Mouse (Mus musculus): ENCODE data around the gene Sypl. TPM values are rescaled to one million over a fixed set of nuclear protein-coding genes. Genes with fewer than 3 reads are reported as not detected.

The Sypl gene
- polyA plus RNA-seq, 1 experiment: 148 TPM

- no peak for TF ChIP-seq CTCF (conservative IDR thresholded peaks at IDR 0.05; ENCODE audit: insufficient read depth, insufficient read length, low read depth, low read length)
- no peak for TF ChIP-seq POLR2A (IDR thresholded peaks at IDR 0.05; ENCODE audit: low read depth, low read length)
- H3K27ac ChIP-seq (ENCODE audit: insufficient read depth, low read depth, low read length): no peak overlapping the region
- H3K36me3 ChIP-seq (ENCODE audit: control insufficient read depth, insufficient read depth, low read length): no peaks in the 10 kb centered on the region
- no peak overlapping the region for H3K4me3 ChIP-seq (ENCODE audit: insufficient read depth, low read depth, low read length)
- no peaks in the 10 kb centered on the region for H3K27me3 ChIP-seq (replicated peaks; ENCODE audit: control insufficient read depth, insufficient read depth, low read length)
- DNase-seq: no peak
- 66% methylated on average over 7 of the region's 7 CpGs for WGBS
- H3K4me1 ChIP-seq (ENCODE audit: control insufficient read depth, insufficient read depth, low read length): no peaks in the 10 kb centered on the region
Measured at GRCm38 (mm10) chr12:33014050-33014796, 60.5 kb downstream of the Sypl start.

GRCm38 (mm10) chr12:33015103-33015502 lies 61.4 kb downstream of the Sypl start:
- Histone ChIP-seq H3K4me1 (ENCODE audit: control insufficient read depth, insufficient read depth, low read length) (no peaks in the 10 kb centered on the region), H3K4me3 (ENCODE audit: insufficient read depth, low read depth, low read length) (no peak overlapping the region), H3K36me3 (ENCODE audit: control insufficient read depth, insufficient read depth, low read length) (no peaks in the 10 kb centered on the region), H3K27me3 (replicated peaks; ENCODE audit: control insufficient read depth, insufficient read depth, low read length) (no peaks in the 10 kb centered on the region), H3K27ac (ENCODE audit: insufficient read depth, low read depth, low read length) (no peak overlapping the region)
- TF ChIP-seq CTCF (conservative IDR thresholded peaks at IDR 0.05; ENCODE audit: insufficient read depth, insufficient read length, low read depth, low read length) (no peak), POLR2A (IDR thresholded peaks at IDR 0.05; ENCODE audit: low read depth, low read length) (no peak)
- WGBS: 44% methylated on average over 1 of the region's 1 CpGs
- peak; percentile 86 for DNase-seq

DNA sequence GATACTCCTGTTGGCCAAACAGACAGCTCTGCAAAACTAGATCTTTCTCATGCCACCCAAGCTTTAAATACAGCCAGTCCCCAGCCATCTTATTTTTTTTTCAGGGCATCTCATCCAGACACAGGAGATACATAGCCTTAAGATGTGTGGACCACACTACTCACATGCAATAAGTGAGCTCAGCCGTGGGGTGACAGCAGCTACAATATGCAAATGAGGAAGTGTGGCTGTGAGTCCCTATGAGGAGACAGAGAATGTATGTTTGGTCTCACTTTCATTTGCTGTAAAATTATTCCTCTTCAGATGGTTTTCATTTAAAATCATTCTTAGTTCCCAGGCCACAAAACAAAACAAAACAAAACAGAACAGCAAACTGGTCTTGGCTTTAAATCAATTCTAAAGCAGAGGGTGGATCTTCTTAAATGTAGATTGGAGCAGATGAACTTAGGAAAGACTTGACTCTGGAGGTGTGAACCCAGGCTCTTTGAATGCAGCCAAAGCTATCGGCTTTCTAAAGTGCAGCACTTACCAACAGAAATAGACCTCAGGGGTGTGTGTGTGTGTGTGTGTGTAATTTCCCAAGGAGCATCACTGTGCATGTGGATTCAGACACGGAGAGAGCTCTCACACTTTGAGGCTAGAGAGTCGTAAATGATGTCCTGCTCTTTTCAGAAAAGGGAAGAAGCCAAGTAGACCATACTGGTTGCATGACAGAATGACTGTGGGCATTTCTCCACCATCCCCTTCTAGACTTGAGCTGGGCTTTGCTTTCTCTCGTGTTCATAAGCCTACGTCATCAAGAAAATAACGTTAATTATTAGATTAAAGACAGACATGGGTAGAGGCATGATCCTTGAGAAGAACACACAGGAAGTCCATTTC lies 63.4 kb downstream of the Sypl start:
- DNase-seq: no peak
- Histone ChIP-seq H3K4me3 (ENCODE audit: insufficient read depth, low read depth, low read length) (no peak overlapping the region), H3K27ac (ENCODE audit: insufficient read depth, low read depth, low read length) (no peak overlapping the region), H3K27me3 (replicated peaks; ENCODE audit: control insufficient read depth, insufficient read depth, low read length) (no peaks in the 10 kb centered on the region), H3K4me1 (ENCODE audit: control insufficient read depth, insufficient read depth, low read length) (no peaks in the 10 kb centered on the region), H3K36me3 (ENCODE audit: control insufficient read depth, insufficient read depth, low read length) (no peaks in the 10 kb centered on the region)
- TF ChIP-seq CTCF (conservative IDR thresholded peaks at IDR 0.05; ENCODE audit: insufficient read depth, insufficient read length, low read depth, low read length) (no peak), POLR2A (IDR thresholded peaks at IDR 0.05; ENCODE audit: low read depth, low read length) (no peak)
- 63% methylated on average over 7 of the region's 7 CpGs for WGBS

DNA sequence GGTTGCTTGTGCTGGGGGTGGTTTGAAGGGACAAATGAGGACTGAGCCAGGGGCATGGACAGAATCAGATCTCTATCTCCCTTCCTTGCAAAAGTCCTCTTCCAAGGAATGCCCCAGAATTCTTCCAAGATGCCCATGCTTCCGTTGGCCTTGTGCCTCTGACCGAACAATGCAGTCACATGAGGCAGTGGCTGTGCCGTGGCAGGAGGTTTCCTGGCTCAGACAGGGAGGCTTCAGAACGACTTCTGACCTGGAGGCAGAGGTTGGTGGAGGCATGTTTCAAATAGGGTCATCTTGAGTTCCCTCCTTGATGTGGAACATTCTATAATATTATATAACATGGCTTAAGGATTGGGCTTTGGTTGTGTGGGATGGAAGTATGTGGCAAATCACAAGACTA lies 64.9 kb downstream of the Sypl start:
- Histone ChIP-seq H3K4me3 (ENCODE audit: insufficient read depth, low read depth, low read length) (no peak overlapping the region), H3K4me1 (ENCODE audit: control insufficient read depth, insufficient read depth, low read length) (no peaks in the 10 kb centered on the region), H3K36me3 (ENCODE audit: control insufficient read depth, insufficient read depth, low read length) (no peaks in the 10 kb centered on the region), H3K27ac (ENCODE audit: insufficient read depth, low read depth, low read length) (no peak overlapping the region), H3K27me3 (replicated peaks; ENCODE audit: control insufficient read depth, insufficient read depth, low read length) (no peaks in the 10 kb centered on the region)
- DNase-seq: peak; percentile 60
- 49% methylated on average over 4 of the region's 4 CpGs for WGBS
- TF ChIP-seq POLR2A (IDR thresholded peaks at IDR 0.05; ENCODE audit: low read depth, low read length) (no peak), CTCF (conservative IDR thresholded peaks at IDR 0.05; ENCODE audit: insufficient read depth, insufficient read length, low read depth, low read length) (no peak)

GRCm38 (mm10) chr12:33020011-33020410 lies 66.3 kb downstream of the Sypl start:
- TF ChIP-seq POLR2A (IDR thresholded peaks at IDR 0.05; ENCODE audit: low read depth, low read length) (no peak), CTCF (conservative IDR thresholded peaks at IDR 0.05; ENCODE audit: insufficient read depth, insufficient read length, low read depth, low read length) (no peak)
- DNase-seq: no peak
- Histone ChIP-seq H3K4me1 (ENCODE audit: control insufficient read depth, insufficient read depth, low read length) (no peaks in the 10 kb centered on the region), H3K27me3 (replicated peaks; ENCODE audit: control insufficient read depth, insufficient read depth, low read length) (no peaks in the 10 kb centered on the region), H3K36me3 (ENCODE audit: control insufficient read depth, insufficient read depth, low read length) (no peaks in the 10 kb centered on the region), H3K4me3 (ENCODE audit: insufficient read depth, low read depth, low read length) (no peak overlapping the region), H3K27ac (ENCODE audit: insufficient read depth, low read depth, low read length) (no peak overlapping the region)
- 87% methylated on average over 6 of the region's 6 CpGs for WGBS

DNA sequence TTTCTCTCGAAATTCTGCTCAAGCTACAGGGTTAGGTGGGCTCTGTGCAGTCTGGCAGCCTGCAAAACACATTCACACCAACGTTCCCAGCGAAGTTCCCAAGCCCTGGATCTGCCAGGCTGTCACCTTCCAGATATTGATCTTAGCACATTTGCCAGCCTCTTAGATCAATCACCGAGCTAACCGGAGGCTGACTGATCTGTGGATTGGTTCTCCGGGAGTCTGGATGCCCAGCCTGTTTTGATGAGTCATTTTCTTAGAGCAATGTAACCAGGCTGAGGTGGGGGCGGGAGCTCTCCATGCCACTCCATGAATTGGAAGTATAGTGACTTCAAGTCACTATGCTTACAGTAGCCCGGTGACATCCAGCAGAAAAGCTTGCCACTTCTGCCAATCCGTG lies 67.4 kb downstream of the Sypl start:
- Histone ChIP-seq H3K4me3 (ENCODE audit: insufficient read depth, low read depth, low read length) (no peak overlapping the region), H3K27ac (ENCODE audit: insufficient read depth, low read depth, low read length) (no peak overlapping the region), H3K36me3 (ENCODE audit: control insufficient read depth, insufficient read depth, low read length) (no peaks in the 10 kb centered on the region), H3K27me3 (replicated peaks; ENCODE audit: control insufficient read depth, insufficient read depth, low read length) (no peaks in the 10 kb centered on the region), H3K4me1 (ENCODE audit: control insufficient read depth, insufficient read depth, low read length) (no peaks in the 10 kb centered on the region)
- no peak for DNase-seq
- TF ChIP-seq POLR2A (IDR thresholded peaks at IDR 0.05; ENCODE audit: low read depth, low read length) (no peak), CTCF (conservative IDR thresholded peaks at IDR 0.05; ENCODE audit: insufficient read depth, insufficient read length, low read depth, low read length) (no peak)
- 87% methylated on average over 9 of the region's 9 CpGs for WGBS

- 89% methylated on average over 4 of the region's 4 CpGs for WGBS
- TF ChIP-seq POLR2A (IDR thresholded peaks at IDR 0.05; ENCODE audit: low read depth, low read length) (no peak), CTCF (conservative IDR thresholded peaks at IDR 0.05; ENCODE audit: insufficient read depth, insufficient read length, low read depth, low read length) (no peak)
- H3K27me3 ChIP-seq (replicated peaks; ENCODE audit: control insufficient read depth, insufficient read depth, low read length): no peaks in the 10 kb centered on the region
- no peaks in the 10 kb centered on the region for H3K36me3 ChIP-seq (ENCODE audit: control insufficient read depth, insufficient read depth, low read length)
- no peaks in the 10 kb centered on the region for H3K4me1 ChIP-seq (ENCODE audit: control insufficient read depth, insufficient read depth, low read length)
- DNase-seq: no peak
- H3K4me3 ChIP-seq (ENCODE audit: insufficient read depth, low read depth, low read length): no peak overlapping the region
- H3K27ac ChIP-seq (ENCODE audit: insufficient read depth, low read depth, low read length): no peak overlapping the region
Measured at GRCm38 (mm10) chr12:33021751-33022150, 68.1 kb downstream of the Sypl start.

Measured in kidney, adult 2 months (tissue).